Mouse (Mus musculus): ENCODE results near the gene Atp10a.

DNA sequence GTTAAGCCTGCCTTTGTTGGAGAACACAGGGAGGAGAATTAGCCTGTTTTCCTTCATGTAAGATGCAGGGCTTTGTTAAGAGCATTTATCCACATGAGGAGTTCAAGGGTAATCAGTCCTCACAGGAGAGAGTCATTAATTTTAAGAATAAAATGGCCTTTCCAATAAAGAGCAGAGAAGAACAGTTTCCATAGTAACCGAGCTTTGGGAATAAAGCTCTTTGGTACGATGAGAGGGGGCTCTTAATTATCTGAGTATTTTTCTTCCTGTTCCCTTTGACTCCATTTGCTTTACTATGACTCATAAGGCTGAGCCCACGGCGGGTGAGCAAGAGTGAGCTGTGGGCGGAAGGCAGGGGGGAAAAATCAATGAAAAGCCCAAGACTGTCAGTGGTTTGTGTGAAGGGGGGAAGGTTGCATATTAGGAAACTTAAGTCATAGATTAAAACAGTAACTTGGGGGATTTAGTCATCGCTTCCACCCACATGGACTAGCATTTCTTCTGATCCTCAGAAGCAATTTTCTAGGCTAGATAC lies 166.2 kb downstream of the Atp10a start:
- no peak for TF ChIP-seq CTCF (IDR thresholded peaks at IDR 0.05; ENCODE audit: extremely low read depth, insufficient read length, insufficient replicate concordance, low read depth, low read length)
- TF ChIP-seq POLR2A (IDR thresholded peaks at IDR 0.05; ENCODE audit: low read depth, low read length) = no peak
